Mouse (Mus musculus): Measurements from ENCODE around the gene Hpd.

The Hpd gene

GRCm38 (mm10) chr5:123148073-123148722 lies 34.3 kb downstream of the Hpd start:
- no peak for DNase-seq (ENCODE audit: extremely low read depth, low read depth, low spot score)

GRCm38 (mm10) chr5:123147569-123147968 lies 35.0 kb downstream of the Hpd start:
- no peak for DNase-seq (ENCODE audit: extremely low read depth, low read depth, low spot score)

- no peak for DNase-seq (ENCODE audit: extremely low read depth, low read depth, low spot score)
Measured at GRCm38 (mm10) chr5:123146357-123146756, 36.2 kb downstream of the Hpd start.

- no peak for DNase-seq (ENCODE audit: extremely low read depth, low read depth, low spot score)
Measured at GRCm38 (mm10) chr5:123144746-123145590, 37.6 kb downstream of the Hpd start.

- DNase-seq (ENCODE audit: extremely low read depth, low read depth, low spot score) = no peak
Measured at GRCm38 (mm10) chr5:123143971-123144745, 38.4 kb downstream of the Hpd start.

DNA sequence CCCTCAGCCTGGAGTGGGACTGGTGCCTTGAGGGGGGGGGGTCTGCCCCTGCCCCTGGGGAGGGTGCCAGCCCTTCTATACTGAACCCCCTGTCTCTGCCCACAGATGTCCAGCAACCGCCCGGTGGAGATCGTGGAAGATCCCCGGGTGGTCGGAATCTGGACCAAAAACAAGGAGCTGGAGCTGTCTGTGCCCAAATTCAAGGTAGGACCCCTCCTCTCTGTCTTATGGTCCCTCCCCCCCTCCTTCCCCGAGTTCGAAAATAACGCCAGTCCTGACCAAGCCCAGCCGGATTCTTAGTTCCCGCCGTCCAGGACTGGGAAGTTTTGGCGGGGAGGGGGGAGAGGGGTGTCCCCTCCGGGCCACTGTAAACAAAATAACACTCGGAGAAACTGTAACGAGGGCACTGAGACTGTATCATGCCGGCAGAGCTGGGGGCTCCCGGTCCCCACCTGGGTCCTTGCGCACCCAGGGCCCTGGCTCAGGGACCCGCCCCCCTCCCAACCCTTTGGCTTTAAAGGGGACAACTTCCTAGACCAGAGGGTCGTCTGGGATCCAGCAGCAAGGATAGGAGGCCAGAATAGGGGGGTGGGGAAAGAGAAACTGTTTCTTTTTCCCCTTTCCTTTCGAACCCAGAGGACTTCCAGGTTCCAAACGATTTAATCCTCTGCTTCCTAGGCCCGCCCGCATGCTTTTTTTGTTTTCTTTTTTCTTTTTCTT lies 39.1 kb downstream of the Hpd start:
- DNase-seq (ENCODE audit: extremely low read depth, low read depth, low spot score) = no peak

DNA sequence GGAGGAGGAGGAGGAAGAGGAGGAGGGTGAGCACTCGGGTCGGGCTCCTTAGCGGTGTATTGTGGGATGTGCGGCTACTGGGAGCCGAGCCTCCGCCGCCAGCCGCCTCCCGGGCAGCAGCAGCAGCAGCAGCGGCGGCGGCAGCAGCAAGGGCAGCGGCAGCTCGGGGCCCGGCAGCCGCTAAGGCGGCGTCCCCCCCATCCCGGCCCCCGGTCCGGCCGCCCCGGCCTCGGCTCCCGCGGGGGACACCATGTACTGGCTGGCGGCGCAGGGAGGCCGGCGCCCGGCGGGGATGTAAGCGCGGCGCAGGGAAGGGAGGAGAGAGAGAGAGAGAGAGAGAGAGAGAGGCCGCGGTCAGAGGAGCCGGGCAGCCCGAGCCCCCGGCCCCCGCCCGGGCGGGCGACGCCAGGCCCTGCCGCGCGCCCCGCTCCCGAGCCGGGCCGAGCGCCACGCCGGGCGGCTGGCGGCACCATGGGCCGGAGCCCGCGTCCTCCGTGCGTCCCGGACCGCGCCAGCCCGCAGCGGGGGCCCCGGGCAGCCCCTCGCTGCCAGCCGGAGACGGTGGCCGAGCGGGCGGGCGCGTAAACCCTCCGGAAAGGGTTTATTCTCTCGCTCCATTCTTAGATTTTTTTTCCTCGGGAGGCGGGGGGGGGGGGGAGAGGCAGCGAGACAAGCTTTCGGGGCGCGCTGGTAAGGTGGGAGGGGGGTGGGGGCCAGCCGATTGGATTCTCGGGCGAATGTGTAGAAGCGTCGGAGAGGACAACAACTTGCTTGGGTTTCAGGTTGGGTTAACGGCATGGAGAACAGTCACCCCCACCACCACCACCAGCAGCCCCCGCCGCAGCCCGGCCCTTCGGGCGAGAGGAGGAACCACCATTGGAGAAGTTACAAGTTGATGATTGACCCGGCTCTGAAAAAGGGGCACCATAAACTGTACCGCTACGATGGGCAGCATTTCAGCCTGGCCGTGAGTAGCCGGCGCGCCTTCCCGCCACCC lies 40.1 kb downstream of the Hpd start, which contains the start of gene Setd1b:
TSS of gene Setd1b (plus strand) at position 33 of the 997 bp plus-strand sequence.
- DNase-seq (ENCODE audit: extremely low read depth, low read depth, low spot score) = no peak

- DNase-seq (ENCODE audit: extremely low read depth, low read depth, low spot score) = no peak
Measured at GRCm38 (mm10) chr5:123141555-123142160, 40.9 kb downstream of the Hpd start.

GRCm38 (mm10) chr5:123140694-123141554 lies 41.6 kb downstream of the Hpd start:
- DNase-seq (ENCODE audit: extremely low read depth, low read depth, low spot score) = no peak

DNA sequence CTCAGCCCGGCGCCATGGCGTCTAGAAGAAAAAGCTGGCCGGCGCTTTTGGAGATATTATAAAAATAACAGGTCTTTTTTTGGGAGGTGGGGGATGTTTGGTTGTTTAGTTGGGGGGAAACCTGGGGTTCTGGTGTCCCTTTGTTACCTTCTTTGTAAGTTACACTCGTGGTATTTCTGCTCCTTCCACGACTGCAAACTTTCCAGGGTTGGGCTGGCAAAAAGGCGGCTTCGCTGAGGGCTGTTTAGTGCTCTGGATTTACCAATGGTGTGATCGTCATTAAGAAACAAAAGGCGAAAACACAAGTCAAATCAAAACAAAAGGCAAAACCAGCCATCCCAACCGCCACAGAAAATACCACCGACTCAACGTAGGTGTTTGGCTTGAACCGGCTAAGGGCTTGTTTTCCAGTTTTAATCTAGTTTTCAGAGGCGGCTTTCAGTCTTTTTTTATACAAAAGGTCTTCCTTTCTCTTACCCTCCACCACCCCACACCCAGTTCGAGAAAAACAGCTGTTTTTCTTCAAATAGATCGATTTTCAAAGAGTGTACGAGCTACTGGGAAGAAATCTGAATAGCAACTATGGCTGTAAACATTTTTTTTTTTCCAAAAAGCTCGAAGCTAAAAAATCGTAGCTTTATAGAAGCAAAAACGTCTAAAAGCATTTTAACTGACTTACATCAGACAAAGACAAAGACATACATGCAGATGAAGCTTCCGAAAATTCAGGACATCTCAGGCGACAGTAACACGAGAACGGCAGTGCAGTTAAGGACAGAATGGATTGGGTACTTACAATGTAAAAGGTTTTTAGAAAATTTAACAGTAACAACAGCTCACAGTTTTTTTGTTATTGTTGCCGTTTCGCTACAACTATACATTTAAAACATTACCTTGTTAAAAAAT lies 42.6 kb downstream of the Hpd start:
- no peak for DNase-seq (ENCODE audit: extremely low read depth, low read depth, low spot score)

GRCm38 (mm10) chr5:123138953-123139721 lies 43.4 kb downstream of the Hpd start:
- DNase-seq (ENCODE audit: extremely low read depth, low read depth, low spot score) = no peak

- no peak for DNase-seq (ENCODE audit: extremely low read depth, low read depth, low spot score)
Measured at GRCm38 (mm10) chr5:123138230-123138911, 44.2 kb downstream of the Hpd start.

GRCm38 (mm10) chr5:123137910-123138229 lies 44.7 kb downstream of the Hpd start:
- DNase-seq (ENCODE audit: extremely low read depth, low read depth, low spot score) = no peak

GRCm38 (mm10) chr5:123137044-123137909 lies 45.2 kb downstream of the Hpd start:
- peak; percentile 68 for DNase-seq (ENCODE audit: extremely low read depth, low read depth, low spot score)

DNA sequence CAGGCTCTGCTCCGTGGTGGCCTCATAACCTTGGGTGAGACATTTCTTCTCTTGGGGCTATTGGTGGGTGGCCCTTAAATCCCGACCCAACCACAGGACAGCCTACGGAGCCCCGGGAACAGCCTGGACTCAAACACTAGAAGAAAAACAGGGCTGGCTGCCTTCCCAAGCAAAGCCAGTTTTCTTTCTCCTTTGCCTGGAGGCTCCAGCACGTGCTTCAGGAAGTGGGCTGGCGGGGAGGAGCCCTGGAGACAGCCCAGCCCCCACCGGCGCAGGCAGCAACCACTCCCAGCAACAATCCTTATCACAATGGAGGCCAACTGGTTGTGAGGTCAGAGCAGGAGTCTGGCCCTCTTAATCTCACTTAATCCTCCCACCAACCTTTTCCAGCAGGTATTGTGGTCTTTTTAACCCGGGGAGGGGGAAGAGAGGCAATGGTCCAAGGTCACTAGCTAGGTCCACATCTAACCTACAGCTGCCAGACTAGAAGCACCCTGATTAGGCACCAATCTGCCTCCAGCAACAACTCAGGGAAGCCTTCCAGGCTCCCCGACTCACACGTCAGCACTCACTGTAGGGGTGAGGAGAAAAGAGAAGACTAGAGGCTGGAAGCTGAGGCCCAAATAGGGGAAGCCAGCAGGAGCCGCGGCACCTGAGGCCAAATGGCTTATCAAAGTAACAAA lies 46.0 kb downstream of the Hpd start:
- peak; percentile 88 for DNase-seq (ENCODE audit: extremely low read depth, low read depth, low spot score)
